Mouse (Mus musculus): ENCODE results near the gene Podn.
"Not testable (repeated sequence)": the region's sequence is repeated elsewhere in the genome, so short reads cannot be mapped to it uniquely, and the experiment has no call there.

The Podn gene

GRCm38 (mm10) chr4:108079191-108079590 is 17.1 kb downstream of the Podn start:
- in situ Hi-C loops (cut with MboI, MseI): not testable (repeated sequence)

GRCm38 (mm10) chr4:108077224-108077955 is 18.9 kb downstream of the Podn start:
- in situ Hi-C loops (cut with MboI, MseI): no loop called here

- in situ Hi-C loops (cut with MboI, MseI): no loop called here
These were observed 21.9 kb downstream of the Podn start for GRCm38 (mm10) chr4:108074204-108074823.

- in situ Hi-C loops (cut with MboI, MseI): no loop called here
These were observed 24.2 kb downstream of the Podn start for GRCm38 (mm10) chr4:108072086-108072485.

GRCm38 (mm10) chr4:108071235-108071901 is 24.9 kb downstream of the Podn start:
- in situ Hi-C loops (cut with MboI, MseI): no loop called here

GRCm38 (mm10) chr4:108070723-108071122 is 25.5 kb downstream of the Podn start:
- in situ Hi-C loops (cut with MboI, MseI): no loop called here

GRCm38 (mm10) chr4:108070286-108070685 is 26.0 kb downstream of the Podn start:
- in situ Hi-C loops (cut with MboI, MseI): no loop called here

GRCm38 (mm10) chr4:108068081-108068480 is 28.2 kb downstream of the Podn start:
- in situ Hi-C loops (cut with MboI, MseI): no loop called here

GRCm38 (mm10) chr4:108067261-108067660 is 29.0 kb downstream of the Podn start:
- in situ Hi-C loops (cut with MboI, MseI): no loop called here

- in situ Hi-C loops (cut with MboI, MseI): no loop called here
These were observed 29.7 kb downstream of the Podn start for GRCm38 (mm10) chr4:108066569-108066968.

GRCm38 (mm10) chr4:108065176-108065844 is 30.9 kb downstream of the Podn start:
- in situ Hi-C loops (cut with MboI, MseI): no loop called here

- in situ Hi-C loops (cut with MboI, MseI): no loop called here
These were observed 32.6 kb downstream of the Podn start for GRCm38 (mm10) chr4:108063616-108064015.

- in situ Hi-C loops (cut with MboI, MseI): no loop called here
These were observed 33.7 kb downstream of the Podn start for GRCm38 (mm10) chr4:108062524-108062923.

GRCm38 (mm10) chr4:108060774-108061173 is 35.5 kb downstream of the Podn start:
- in situ Hi-C loops (cut with MboI, MseI): no loop called here

- in situ Hi-C loops (cut with MboI, MseI): no loop called here
These were observed 36.5 kb downstream of the Podn start for GRCm38 (mm10) chr4:108059601-108060379.

GRCm38 (mm10) chr4:108058166-108058565 is 38.1 kb downstream of the Podn start:
- in situ Hi-C loops (cut with MboI, MseI): no loop called here

GRCm38 (mm10) chr4:108057247-108057646 is 39.0 kb downstream of the Podn start:
- in situ Hi-C loops (cut with MboI, MseI): no loop called here

- in situ Hi-C loops (cut with MboI, MseI): no loop called here
These were observed 40.4 kb downstream of the Podn start for GRCm38 (mm10) chr4:108055873-108056272.

GRCm38 (mm10) chr4:108052673-108053072 is 43.6 kb downstream of the Podn start:
- in situ Hi-C loops (cut with MboI, MseI): no loop called here

- in situ Hi-C loops (cut with MboI, MseI): no loop called here
These were observed 44.5 kb downstream of the Podn start for GRCm38 (mm10) chr4:108051687-108052274.

- in situ Hi-C loops (cut with MboI, MseI): no loop called here
These were observed 50.1 kb downstream of the Podn start for GRCm38 (mm10) chr4:108046136-108046535.
